Mouse (Mus musculus) frontal cortex, postnatal 25 days (tissue): ENCODE measurements around the gene Atxn7l1.

Experiments used
- DNase-seq, 2 experiments: peaks; one replicate each; pipeline ENCODE4 v3.0.0; 2022; ENCODE audit warnings: low spot score in 2 of 2

Atxn7l1 gene

DNA sequence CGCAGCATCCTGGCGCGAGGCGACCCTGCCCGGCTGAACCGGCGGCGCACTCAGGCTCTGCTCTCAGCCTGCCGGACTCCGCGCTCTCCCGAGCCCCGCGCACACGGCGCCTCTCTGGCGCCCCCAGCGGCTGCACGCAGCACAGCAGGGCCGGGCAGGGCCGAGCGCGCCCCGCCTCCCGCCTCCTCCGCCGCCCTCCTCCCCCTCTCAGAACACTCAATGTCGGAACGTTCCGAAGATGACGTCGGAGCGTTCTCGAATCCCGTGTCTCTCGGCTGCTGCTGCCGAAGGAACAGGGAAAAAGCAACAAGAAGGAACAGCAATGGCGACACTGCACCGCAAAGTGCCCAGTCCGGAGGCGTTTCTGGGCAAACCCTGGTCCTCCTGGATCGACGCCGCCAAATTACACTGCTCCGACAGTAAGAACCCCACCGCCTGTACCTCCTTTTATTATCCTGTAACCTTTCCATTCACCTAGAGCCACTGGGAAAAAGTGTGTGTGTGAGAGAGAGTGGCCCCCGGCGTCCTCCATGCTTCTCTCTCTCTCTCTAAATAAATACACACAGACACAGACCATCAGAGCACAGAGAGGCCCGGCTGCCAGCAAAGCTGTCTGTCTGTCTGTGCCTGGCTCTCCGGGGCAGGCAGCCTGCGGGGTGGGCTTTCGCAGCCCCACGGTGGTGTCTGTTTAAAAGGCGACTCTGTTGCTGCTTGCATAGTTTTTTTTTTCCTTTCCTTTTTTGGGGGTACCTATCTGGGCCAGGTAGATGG, at the start of gene Atxn7l1:
Atxn7l1 (plus strand) TSS at position 197 of the 771 bp plus-strand sequence.
- DNase-seq = peak; percentile 84 to 86

DNA sequence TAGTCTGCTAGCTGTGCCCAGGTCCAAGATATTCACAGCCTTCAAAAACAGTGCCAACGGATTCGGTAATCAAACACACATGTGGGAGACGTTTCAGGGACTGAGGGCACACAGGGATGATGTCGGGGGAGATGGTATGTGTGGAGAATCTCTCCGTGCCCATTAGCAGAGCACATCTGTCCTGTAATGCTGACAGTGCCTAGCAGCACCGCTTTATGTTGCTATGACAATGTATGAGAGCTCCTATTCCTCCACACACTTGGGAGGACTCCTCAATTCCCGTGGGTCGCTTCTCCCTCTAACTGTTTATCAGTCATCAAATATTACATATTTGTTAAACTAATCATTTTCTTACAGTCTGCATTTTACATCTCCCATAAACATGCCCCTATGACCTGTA, 45.9 kb upstream of the Atxn7l1 start:
- no peak for DNase-seq

DNA sequence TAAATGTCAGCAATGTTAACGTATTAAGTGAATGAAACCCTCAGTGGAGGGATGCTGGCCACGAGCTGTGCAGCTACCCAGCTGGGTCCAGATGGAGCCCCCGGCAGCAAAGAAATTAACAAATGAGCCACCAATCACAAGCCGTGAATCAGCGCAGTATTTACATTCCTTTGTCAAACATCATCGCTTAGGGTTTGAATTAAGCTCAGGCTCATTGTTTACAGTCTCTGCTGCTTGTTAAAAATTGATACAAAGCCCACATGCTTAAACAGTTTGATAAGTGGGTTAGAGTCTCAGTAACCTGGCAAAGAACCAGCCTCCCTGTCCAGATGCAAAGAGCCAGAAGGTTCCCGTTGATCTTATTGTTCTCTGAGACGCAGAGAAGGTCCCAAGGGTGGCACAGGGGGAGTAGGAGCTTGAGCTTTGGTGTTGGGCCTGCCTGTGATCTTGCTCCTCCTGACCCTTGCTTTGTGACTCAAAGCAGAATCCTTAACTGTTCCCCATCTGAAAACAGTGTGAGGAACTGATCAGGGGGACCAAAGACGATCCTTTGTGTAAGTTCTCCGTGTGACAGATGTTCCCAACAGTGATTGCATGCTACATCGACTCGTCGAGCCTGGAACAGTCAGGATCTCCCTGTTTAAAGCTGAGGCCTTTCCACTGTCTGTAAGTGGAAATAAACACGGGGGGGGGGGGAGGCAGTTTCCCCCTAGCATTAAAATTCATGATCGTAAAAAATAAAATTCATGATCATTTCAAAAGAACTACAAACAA, 45.0 kb upstream of the Atxn7l1 start:
- no peak for DNase-seq

DNA sequence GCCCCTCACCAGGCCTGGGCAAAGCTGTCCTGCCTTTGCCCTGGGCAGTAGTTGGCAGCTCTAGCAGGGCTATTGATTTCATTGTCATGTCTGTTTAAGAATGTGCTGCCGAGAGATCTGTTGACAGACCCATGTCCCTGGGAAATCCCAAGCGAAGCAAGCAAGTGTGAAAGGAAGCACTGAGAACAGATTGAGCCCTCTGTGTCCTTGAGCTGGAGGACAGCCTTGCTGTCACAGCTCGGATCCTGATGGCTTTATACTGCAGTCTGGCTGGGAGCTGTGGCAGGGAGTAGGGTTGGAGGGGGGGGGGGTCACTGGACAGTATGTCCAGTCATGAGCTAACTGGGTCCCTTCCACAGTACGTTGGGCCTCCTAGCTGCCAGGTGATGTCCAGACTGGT, 41.8 kb upstream of the Atxn7l1 start:
- DNase-seq = no peak

DNA sequence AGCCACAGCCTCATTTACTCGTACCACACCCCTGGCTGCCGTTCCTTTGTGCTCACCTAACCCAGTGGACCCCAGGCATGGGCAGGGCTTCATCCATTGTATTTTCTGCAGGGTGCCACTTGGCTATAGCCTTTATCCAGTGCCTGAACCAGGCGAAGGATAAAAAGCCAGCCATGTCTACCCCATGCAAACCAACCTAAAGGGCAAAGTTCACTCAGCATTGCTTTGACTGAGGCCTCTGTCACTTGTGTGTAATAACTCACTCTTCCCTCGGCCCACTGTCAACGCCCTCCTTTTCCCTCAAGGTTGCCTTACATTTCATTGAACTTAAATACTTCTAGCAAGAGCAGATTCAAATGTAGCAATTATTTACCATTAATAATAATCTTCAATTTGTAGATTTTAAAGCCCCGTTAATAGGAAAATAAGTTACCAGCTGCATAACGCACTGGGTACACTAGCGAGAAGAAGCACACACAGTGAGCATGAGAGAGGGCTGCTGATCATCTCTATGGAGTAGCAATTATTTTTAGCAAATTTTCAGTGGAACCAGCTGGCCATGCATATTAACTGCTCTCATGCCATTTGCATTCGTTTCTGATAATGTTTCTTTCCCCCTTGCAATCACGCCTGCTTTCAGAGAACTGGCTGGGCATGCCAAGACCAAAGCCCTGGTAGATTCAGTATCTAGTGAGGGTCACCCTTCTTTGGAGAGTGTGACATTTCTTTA, 40.9 kb upstream of the Atxn7l1 start:
- DNase-seq = no peak

DNA sequence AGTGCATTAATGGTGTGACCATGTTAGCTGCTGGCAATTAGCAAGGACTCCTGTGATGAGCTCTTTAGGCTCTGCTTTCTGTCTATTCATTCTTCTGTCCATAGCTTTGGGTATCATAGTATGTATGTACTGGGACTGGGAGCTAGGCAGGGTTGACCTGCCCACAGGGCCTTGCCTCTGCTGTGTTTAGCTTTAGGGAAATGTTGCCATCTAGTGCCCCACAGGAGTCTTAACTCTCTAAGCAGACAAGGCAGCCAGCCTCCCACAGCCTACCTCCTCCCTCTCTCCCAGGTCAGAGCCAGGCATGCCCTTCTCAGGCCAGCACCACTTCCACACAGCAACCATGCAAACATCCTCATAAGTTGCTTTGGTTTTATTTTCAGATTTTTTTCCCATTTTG, 38.0 kb upstream of the Atxn7l1 start:
- no peak for DNase-seq

DNA sequence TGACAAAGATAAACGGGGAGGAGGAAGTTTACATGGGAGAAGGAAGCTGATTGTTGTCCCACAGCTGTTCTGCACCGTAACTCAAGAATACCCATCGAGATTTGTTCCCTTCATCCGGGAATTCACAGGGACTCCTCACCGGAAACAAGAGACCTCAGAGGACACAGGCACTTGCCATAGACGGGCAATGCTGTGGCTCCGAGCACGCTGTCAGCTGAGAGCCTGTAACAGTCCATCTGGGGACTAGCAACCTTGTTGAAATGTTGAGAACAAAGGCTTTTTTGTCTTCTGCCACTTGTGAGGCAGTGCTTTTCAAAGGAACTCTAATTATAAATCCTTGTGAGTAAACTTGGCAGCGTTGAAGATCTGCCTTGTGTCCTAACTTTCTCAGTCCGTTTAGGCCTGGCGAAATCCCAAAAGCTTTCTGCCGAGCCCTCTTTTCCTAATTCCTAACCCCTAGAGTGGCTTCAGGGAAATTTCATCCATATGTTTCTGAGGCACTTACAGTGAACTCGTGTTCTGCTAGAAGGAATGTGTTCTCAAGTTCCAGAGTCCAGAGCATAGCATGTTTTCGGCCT, 36.5 kb upstream of the Atxn7l1 start:
- DNase-seq = peak in 1 of 2 experiments; percentile 17

DNA sequence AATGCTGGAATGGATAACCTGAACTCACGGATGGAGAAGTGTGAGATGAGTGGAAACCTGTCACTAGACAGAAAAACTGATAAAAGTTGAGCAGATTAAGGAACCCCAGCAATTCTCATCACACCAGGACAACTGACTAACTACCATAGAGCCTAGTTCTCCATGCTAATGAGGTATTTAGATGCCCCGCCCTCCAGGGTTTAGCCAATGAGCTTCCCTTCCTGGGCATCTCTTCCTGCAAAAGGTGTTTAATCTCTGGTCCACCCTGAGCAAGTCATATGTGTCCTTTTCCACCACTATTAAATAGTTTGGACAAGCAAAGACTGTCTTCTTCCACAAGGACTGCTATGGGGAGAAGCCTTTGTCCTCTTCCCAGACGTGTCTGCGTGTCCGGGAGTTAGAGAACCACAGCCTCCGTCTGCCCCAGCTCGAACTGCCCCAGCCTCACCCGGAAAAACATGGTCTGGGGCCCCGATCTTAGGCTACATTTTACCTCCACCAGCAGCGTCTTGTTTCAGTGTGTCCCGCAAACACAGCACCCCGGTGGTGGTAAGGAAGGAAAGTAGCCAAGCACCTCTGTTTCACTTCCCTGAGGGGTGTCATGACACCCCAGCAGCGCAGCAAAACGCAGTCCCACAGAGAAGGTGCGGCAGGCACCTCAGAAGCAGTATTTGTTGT, 28.7 kb upstream of the Atxn7l1 start:
- DNase-seq = no peak

DNA sequence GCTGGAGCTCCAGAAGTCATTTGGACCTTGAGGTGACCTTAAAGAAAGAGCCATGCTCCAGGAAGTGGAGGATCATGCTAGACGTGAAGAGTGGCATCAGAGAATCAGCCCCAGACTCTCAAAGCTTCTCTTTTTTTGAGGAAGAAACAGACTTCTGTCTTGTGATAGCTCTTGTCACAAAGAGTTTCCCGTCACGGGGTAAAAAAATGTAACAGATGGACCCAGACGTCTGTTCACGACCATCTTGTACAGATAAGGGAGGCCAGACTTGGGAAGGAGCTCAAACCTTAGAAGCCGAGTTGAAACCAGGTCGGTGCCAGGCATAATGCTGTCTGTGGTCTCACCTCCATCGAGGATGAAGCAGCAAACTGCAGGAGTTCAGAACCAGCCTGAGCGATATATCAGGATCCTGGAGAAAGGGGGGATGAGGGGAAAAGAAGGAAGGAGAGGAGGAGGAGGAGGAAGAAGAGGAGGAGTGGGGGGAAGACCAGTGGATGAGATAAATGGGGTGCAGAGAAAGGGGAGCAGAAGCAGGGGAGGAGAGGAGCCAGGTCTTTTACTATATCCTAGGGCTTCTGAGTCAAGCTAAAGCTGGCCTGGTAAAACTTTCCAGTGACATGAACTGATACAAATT, 21.8 kb upstream of the Atxn7l1 start:
- no peak for DNase-seq

DNA sequence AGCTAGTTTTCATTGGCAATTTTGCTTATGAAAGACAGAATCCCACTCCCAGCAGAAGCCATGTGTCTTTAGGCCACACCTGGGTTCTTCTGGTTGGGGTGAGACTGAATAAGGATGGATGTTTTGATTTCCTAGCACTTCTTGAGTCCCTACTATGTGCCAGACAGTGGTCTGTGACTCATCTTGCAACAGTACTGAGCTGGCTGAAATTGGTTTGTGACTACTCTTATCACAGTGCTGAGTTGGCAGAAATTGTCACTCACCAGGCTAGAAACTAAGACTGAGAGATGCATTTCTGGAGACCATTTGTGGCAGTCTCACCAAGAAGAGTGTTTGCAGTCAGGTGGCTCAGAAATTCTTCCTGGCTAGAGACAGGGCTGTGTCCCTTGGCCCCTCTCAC, 21.2 kb upstream of the Atxn7l1 start:
- no peak for DNase-seq

DNA sequence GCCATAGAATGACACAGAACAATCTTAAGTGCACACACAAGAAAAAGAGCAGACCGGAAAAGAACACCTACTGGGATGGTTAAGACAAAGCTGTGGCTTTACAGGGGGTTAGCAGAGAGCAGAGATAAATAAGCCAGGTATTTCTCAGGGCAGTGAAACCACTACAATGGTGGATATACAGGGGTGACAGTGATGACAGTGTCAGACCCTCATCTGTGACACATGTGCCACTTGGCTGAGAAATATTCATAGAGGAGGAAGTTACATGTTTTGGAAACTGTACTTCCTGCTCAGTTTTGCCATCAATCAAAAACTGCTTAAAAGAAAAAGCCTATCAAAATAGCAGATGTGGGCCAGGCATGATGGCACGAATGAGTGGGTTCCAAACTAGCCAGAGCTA, 19.4 kb upstream of the Atxn7l1 start:
- DNase-seq = no peak

DNA sequence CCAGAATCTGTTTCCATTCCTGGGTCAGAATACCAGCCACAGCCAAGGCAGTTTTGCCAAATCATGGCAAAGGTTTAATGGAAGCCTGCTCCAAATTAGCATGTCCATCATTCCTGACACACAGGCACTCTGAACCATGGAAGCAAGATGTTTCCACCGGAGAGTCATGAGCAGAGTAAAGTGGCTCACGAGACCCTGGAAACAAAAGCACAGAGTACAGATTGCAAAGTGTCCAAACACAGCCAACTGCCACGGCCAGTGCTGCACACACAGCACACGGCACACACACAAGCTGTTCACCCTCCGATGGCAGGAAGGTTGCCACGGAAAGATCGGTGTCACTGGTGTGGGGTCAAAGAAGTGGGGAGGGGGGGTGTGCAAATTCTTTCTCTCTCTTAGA, 18.8 kb upstream of the Atxn7l1 start:
- DNase-seq = no peak

DNA sequence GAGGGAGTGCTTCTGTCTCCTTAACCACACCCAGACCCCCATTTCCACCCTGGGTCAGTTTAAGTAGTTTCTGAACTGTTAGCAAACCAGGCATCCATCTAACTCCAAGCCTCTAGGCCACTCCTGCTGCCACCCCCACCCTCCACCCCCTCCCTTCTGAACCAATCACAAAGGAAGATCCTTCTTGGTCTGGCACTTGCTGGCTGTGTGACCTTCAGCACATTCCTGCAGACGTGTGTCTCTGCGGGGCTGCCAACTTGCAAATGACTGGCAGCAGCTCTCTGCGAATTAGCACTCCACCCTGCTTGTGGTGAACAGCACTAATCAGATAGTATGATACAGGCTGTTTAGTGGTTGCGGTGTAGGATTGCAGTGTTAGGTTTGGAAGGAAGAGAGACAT, 18.1 kb upstream of the Atxn7l1 start:
- no peak for DNase-seq

DNA sequence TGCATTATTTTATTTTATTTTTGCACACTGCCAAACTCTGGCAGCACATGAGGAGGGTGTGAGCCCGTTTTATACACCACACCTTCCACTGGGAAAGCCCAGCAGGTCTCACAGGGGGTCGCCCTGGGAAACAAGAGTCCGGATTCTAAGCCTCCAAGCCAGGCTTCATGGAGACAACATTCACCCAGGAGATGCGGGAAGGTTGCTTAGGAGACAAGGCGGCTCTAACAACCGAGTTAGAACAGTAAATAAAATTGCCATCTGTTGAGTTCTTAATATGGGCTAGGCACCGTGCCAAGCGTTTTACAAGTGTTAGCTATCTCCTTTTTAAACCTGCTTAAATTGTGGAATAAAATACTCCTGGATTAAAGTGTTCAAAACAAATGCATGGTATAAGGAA, 17.1 kb upstream of the Atxn7l1 start:
- peak; percentile 27 to 36 for DNase-seq

DNA sequence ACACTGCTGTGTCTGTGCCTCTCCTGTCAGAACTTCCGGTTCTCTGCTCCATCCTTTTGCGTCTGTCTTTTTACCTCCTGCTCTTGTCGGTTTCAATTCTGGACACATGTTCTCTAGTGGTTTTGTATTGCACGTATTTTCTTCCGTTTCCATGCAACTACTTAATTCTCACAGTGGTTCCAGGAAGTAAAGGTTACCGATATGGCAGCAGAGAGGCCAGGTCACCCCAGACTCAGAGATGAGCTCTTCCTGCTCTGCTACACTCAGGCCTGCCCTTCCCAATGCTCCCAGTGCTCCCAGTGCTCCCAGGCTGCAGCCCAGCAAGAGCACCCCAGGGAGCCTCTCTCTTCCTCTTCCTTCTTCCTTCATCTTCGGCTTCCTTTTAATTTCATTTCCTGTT, 15.7 kb upstream of the Atxn7l1 start:
- DNase-seq = no peak

DNA sequence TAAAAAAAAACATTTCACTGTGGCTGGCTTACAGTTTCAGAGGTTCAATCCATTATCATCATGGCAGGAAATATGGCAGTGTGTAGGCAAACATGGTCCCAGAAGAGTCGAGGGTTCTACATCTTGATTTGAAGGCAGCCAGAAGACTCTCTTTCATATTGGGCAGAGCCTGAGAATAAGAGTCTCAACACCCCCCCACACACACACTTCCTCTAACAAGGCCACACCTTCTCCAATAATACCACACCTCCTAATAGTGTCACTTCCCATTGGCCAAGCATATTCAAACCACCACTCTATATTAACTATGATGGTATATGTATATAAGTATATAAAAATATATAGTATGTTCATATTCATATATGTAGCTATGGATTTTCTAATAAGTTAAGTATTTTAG, 9.6 kb upstream of the Atxn7l1 start:
- DNase-seq = no peak

DNA sequence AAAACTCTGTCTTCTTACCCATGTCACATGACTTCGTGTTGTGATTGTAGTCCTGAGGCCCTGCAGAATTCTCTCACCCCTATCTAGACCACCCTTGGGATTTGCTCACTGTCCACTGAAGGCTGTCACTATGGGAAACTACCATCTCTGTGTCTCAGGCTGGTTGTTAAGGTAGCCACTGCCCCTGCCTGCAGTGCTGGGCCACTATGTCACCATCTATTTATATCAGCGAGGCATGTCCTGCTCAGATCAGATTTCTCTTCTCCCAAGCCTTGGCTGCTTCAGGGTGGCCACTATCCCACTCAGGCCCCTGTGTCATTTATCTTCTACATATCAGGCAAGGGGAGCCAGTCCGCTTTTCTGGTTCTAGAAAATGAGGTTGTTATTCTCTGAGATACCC, 8.4 kb upstream of the Atxn7l1 start:
- no peak for DNase-seq

DNA sequence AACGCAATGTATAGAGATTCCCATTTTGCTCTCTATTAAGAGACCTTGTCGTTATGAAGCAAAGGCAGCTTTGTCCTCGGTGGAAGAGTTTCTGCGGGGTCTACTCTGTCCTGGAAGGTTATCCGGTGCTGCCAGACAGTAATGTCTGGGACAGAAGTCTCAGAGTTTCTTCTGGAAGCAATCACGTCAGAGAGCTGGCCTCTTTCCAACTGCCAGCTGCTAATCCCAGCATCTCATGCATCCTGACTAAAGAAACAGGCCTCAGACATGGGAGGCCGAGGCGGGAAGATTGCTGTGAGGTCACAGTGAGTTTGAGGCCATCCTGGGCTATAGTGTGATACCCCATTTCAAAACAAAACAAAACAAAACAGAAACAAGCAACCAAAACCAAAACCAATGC, 3.0 kb upstream of the Atxn7l1 start:
- no peak for DNase-seq

DNA sequence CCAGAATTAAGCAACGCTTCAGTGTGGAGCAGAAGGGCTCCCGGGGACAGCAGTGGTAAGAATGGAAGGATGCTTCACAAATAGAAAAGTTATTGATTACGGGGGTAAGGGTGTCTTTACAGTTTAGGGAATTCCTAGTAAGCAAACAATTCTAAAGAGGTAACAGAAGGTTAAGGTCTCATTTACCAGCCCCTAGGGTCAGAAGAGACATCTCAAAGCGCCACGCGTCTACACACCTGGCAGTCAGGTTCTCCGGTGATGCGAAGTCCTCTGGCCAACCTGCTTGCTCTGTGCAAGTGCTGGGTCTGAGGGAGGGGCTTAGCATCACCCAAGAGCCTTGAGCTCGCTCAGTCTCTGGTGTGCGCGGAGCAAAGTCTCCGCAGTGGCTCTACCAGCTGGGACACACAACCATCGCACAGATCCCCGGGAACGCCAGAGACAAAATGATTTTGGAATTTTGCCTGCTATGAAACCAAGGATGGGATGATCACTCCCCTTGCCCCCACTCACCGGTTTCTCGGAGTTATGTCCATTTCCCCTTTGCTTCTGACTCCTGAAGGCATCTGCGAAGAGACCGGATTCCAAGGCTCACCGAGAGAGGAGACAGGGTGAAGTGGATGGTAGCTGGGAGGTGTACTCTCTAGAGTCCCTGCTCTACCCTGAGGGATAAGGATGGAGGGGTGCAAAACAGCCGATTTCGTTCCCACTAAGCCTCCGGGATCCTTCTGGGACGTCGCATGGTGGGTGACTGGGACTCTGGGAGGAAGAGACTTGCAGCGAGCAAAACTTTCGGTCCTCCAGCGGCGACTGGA, 665 bp upstream of the Atxn7l1 start:
- DNase-seq = peak; percentile 16 to 23

DNA sequence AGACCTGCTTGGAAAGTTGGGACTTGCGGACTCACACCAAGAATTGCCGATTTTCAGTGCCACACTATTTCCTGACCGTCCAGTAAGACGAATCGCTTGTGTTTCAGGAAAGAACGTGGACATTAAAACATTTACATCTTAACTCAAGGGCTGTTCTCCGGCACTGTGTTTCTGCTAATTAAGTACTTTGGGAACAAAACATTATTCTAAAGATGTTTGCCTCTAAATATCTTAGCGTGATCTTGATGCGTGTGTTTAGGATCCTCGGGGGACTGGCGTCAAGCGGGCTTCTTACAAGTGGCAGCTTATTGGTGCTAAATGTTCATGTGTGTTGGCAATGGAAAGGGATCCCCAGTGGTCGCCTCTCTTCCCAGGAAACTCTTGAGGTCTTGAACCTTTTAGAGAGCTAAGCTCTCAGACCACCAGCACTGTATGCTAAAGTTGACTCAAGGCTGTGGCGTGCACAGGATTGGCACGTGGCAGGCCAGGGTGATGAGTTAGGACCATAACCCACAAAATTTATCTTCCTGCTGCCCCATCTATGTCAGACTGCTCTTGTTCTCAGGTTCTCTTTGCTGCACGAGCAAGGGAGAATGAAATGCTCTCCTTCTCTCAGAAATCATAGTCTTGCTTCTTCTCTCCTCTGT, 2.2 kb downstream of the Atxn7l1 start:
- no peak for DNase-seq
